Mouse (Mus musculus): ENCODE results near the gene Dnah10. TPM values are rescaled to one million over a fixed set of nuclear protein-coding genes. Genes with fewer than 3 reads are reported as not detected.

Dnah10 gene
- polyA plus RNA-seq, 1 experiment from 2014 or later, result not detected

DNA sequence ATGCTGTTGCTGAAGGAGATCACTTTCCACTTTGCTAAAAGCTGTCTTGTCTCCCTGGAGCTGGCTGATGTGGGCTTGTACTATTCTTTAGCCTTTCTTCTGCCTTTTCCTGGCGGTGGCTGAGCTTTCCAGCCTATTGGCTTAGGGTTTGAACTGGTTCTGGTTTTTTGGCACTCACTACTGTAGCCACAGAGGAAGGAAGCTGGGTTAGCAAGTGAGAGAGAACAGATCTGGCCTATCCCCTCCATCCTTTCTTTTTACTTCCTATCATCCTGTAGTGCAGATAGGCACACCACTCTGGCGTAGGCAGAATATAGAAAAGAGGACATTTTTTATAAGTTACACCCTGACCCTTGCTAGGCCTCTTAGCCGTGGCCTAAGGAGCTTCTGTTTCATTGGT is 148.2 kb downstream of the Dnah10 start:
- H3K4me2 ChIP-seq, result no peak overlapping the region
- 49% methylated on average over 3 of the region's 3 CpGs for WGBS (ENCODE audit: insufficient replicate concordance)
- H3K9ac ChIP-seq, result no peak overlapping the region
- H3K9me3 ChIP-seq (replicated peaks), result no peaks in the 10 kb centered on the region
- ATAC-seq (ENCODE audit: insufficient read depth), result no peak
- no peaks in the 10 kb centered on the region for H3K36me3 ChIP-seq (replicated peaks)
- no peaks in the 10 kb centered on the region for H3K27me3 ChIP-seq
- no peak overlapping the region for H3K4me3 ChIP-seq (replicated peaks)
- H3K27ac ChIP-seq (replicated peaks), result no peak overlapping the region
- 0 out of 2 replicates have a peak, but pooled peaks cover 6% of the 10 kb centered on the region for H3K4me1 ChIP-seq (replicated peaks)

- no peaks in the 10 kb centered on the region for H3K9me3 ChIP-seq (replicated peaks)
- H3K9ac ChIP-seq, result no peak overlapping the region
- H3K4me1 ChIP-seq (replicated peaks), result 0 out of 2 replicates have a peak, but pooled peaks cover 9% of the 10 kb centered on the region
- H3K27ac ChIP-seq (replicated peaks), result no peak overlapping the region
- H3K4me3 ChIP-seq (replicated peaks), result no peak overlapping the region
- WGBS (ENCODE audit: insufficient replicate concordance), result 78% methylated on average over 6 of the region's 6 CpGs
- H3K36me3 ChIP-seq (replicated peaks), result no peaks in the 10 kb centered on the region
- H3K4me2 ChIP-seq, result no peak overlapping the region
- no peaks in the 10 kb centered on the region for H3K27me3 ChIP-seq
- ATAC-seq (ENCODE audit: insufficient read depth), result no peak
Observed at GRCm38 (mm10) chr5:124873890-124874601, 149.2 kb downstream of the Dnah10 start.

- ATAC-seq (ENCODE audit: insufficient read depth), result no peak
- WGBS (ENCODE audit: insufficient replicate concordance), result 73% methylated on average over 4 of the region's 4 CpGs
- 0 out of 2 replicates have a peak, but pooled peaks cover 5% of the 10 kb centered on the region for H3K4me1 ChIP-seq (replicated peaks)
Observed at GRCm38 (mm10) chr5:124879251-124879650, 154.4 kb downstream of the Dnah10 start.

DNA sequence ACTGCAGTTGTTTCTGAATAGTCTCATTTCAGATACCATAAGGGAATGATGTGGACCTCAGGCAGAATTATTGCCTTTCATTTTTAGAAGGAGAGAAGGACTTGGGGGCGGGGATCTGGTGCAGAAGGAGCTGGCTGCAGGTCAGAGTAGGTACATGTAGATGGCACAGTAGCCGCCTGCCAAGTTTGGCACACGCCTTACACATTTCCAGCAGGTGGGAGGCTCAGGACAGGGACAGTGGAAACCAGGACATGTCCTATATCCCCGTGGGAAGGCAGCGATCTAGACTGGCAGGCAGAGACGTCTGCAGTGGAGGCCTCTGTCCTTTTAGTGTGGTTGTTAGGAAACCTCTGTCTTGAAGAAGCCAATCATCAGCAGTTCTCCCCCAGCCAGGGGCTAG is 154.9 kb downstream of the Dnah10 start:
- ATAC-seq (ENCODE audit: insufficient read depth), result no peak
- Histone ChIP-seq H3K9me3 (replicated peaks) (no peaks in the 10 kb centered on the region), H3K27ac (replicated peaks) (no peak overlapping the region), H3K36me3 (replicated peaks) (0 out of 2 replicates have a peak, but pooled peaks cover 11% of the 10 kb centered on the region), H3K9ac (no peak overlapping the region), H3K4me3 (replicated peaks) (no peak overlapping the region), H3K27me3 (no peaks in the 10 kb centered on the region), H3K4me1 (replicated peaks) (0 out of 2 replicates have a peak, but pooled peaks cover 5% of the 10 kb centered on the region), H3K4me2 (no peak overlapping the region)
- 71% methylated on average over 6 of the region's 6 CpGs for WGBS (ENCODE audit: insufficient replicate concordance)

More at GRCm38 (mm10) chr5:124879251-124879650, 154.4 kb downstream of the Dnah10 start:
- no peak overlapping the region for H3K9ac ChIP-seq
- H3K9me3 ChIP-seq (replicated peaks), result no peaks in the 10 kb centered on the region
- H3K4me2 ChIP-seq, result no peak overlapping the region
- H3K4me3 ChIP-seq (replicated peaks), result no peak overlapping the region
- H3K27ac ChIP-seq (replicated peaks), result no peak overlapping the region
- H3K27me3 ChIP-seq, result no peaks in the 10 kb centered on the region
- H3K36me3 ChIP-seq (replicated peaks), result 0 out of 2 replicates have a peak, but pooled peaks cover 6% of the 10 kb centered on the region

- no peaks in the 10 kb centered on the region for H3K4me1 ChIP-seq (replicated peaks)
- no peak overlapping the region for H3K4me3 ChIP-seq (replicated peaks)
- 82% methylated on average over 6 of the region's 6 CpGs for WGBS (ENCODE audit: insufficient replicate concordance)
- H3K4me2 ChIP-seq, result no peak overlapping the region
- no peaks in the 10 kb centered on the region for H3K27me3 ChIP-seq
- ATAC-seq (ENCODE audit: insufficient read depth), result no peak
- no peak overlapping the region for H3K27ac ChIP-seq (replicated peaks)
- no peaks in the 10 kb centered on the region for H3K9me3 ChIP-seq (replicated peaks)
- no peak overlapping the region for H3K9ac ChIP-seq
- peaks cover 33% of the 10 kb centered on the region for H3K36me3 ChIP-seq (replicated peaks)
Observed at GRCm38 (mm10) chr5:124883877-124884276, 159.0 kb downstream of the Dnah10 start.

Other genes starting within 250 kb of the Dnah10 start
- gene Rilpl2, start 246.7 kb upstream of the Dnah10 start, polyA plus RNA-seq (2015; fragmentation: Nextera tagmentation; extraction: Ambion mirVana), result 8.9 and 9.5 TPM in 2 replicates
- 10.5 and 10.8 TPM in 2 replicates for gene Snrnp35, start 242.0 kb upstream of the Dnah10 start, polyA plus RNA-seq (2015; fragmentation: Nextera tagmentation; extraction: Ambion mirVana)
- 1.9 and 2.1 TPM in 2 replicates for gene Rilpl1, start 193.7 kb upstream of the Dnah10 start, polyA plus RNA-seq (2015; fragmentation: Nextera tagmentation; extraction: Ambion mirVana)
- gene Tmed2, start 184.4 kb upstream of the Dnah10 start, polyA plus RNA-seq (2015; fragmentation: Nextera tagmentation; extraction: Ambion mirVana), result 321 and 337 TPM in 2 replicates
- 5.1 and 5.8 TPM in 2 replicates for gene Ddx55, start 172.2 kb upstream of the Dnah10 start, polyA plus RNA-seq (2015; fragmentation: Nextera tagmentation; extraction: Ambion mirVana)
- gene Eif2b1, start 146.0 kb upstream of the Dnah10 start, polyA plus RNA-seq (2015; fragmentation: Nextera tagmentation; extraction: Ambion mirVana), result 39.0 and 41.5 TPM in 2 replicates
- 19.4 and 20.0 TPM in 2 replicates for gene Gtf2h3, start 145.9 kb upstream of the Dnah10 start, polyA plus RNA-seq (2015; fragmentation: Nextera tagmentation; extraction: Ambion mirVana)
- gene Atp6v0a2, start 96.5 kb upstream of the Dnah10 start, polyA plus RNA-seq (2015; fragmentation: Nextera tagmentation; extraction: Ambion mirVana), result 13.1 and 14.3 TPM in 2 replicates
- gene Ccdc92, start 137.3 kb downstream of the Dnah10 start, polyA plus RNA-seq (2015; fragmentation: Nextera tagmentation; extraction: Ambion mirVana), result 0.45 and 0.47 TPM in 2 replicates
- gene Zfp664, start 137.6 kb downstream of the Dnah10 start, polyA plus RNA-seq (2015; fragmentation: Nextera tagmentation; extraction: Ambion mirVana), result 11.7 and 13.7 TPM in 2 replicates